In the genomic region with DNA sequence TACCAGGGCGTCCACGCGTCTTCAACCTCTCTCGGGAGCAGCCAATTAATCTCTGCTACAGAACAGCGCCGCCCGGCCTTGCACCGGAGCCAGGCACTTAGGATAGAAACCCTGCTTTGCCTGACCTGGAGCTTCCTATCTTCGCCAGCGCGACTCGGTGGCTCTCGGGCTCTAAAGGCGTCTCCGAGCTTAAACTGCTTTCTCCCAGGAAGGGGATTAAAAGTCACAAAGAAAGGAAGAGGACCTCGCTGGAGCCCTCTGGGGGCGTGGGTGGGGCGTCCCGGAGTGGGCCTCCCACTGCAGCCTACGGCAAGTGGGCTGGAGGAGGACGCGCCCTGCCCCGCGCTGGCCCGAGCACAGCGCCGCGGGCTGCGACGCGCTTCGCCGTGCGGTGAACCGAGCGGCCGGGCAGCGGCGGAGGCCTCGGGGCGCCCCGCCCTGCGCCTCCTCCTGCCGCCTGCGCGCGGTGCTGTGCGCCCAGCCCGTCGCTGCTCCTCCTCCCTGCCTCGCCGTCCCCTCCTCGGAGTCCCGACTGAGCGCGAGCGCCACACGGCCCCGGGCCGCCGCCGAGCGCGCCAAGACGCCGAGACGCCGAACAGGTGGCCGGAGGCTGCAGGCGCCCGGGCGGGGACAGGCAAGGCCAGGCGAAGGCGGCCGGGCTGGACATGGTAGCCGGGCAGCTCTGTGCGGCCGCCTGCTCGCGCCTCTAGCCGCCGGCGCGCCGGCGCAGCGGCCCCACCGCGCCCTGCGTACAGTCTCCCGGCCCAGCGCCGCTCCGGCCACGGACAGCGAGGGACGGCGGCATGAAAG, we compare ENCODE assay signal across 8 mouse cellular contexts. TPM values are rescaled to one million over a fixed set of nuclear protein-coding genes. Genes with fewer than 3 reads are reported as not detected.
DNase-seq lines count a peak whose midpoint lies in the region; ATAC-seq lines count a peak whose summit lies in the region.

A gene (plus strand): TSS at position 343 of the 810 bp plus-strand sequence.

- peak within 1 kb of the TSS; percentile 92 for H3K4me3 ChIP-seq in hindbrain, embryonic 16.5 days (ENCODE audit: low read length)

- peak within 1 kb of the TSS; percentile 82 for H3K4me2 ChIP-seq in hindbrain, embryonic 16.5 days (ENCODE audit: low read length)

- H3K36me3 ChIP-seq in hindbrain, embryonic 16.5 days (ENCODE audit: control insufficient read depth, insufficient read depth, low read length) = no peaks in the 10 kb centered on the region

- no peaks in the 10 kb centered on the region for H3K27me3 ChIP-seq in hindbrain, embryonic 16.5 days (replicated peaks; ENCODE audit: control insufficient read depth, insufficient read depth, low read length)

- peak within 1 kb of the TSS; percentile 93 for H3K9ac ChIP-seq in hindbrain, embryonic 16.5 days (ENCODE audit: low read depth, low read length)

- no peaks in the 10 kb centered on the region for H3K9me3 ChIP-seq in hindbrain, embryonic 16.5 days (ENCODE audit: control insufficient read depth, low read length)

- under 1% methylated on average over 44 of the region's 98 CpGs for WGBS in hindbrain, embryonic 16.5 days

- DNase-seq in adrenal gland, adult 18-20 months (ENCODE audit: low spot score in 2 of 2) = peak; percentile 70 to 75
- DNase-seq in cerebellum, postnatal 4 days (ENCODE audit: low spot score in 2 of 2) = peak; percentile 46 to 74
- peak; percentile 65 to 71 for DNase-seq in gastrocnemius, adult 8-10 months (ENCODE audit: low spot score in 2 of 2)
- peak; percentile 43 to 46 for DNase-seq in left cerebral cortex, adult 8-10 months (ENCODE audit: low spot score in 2 of 2)
- peak; percentile 85 to 92 for DNase-seq in lung, postnatal 4 days
- DNase-seq in right cerebral cortex, postnatal 25 days = peak; percentile 77

- H3K27ac ChIP-seq in hindbrain, embryonic 16.5 days (ENCODE audit: low read depth, low read length) = peak within 1 kb of the TSS; percentile 94

- ATAC-seq in hindbrain, embryonic 16.5 days = peak; percentile 95
- no peak for ATAC-seq in erythroid progenitor cell, adult 5-6 weeks (replicated peaks; ENCODE audit: low FRiP score, poor library complexity, severe bottlenecking)

- H3K4me1 ChIP-seq in hindbrain, embryonic 16.5 days (ENCODE audit: control insufficient read depth, insufficient read depth, low read depth, low read length) = peaks cover 17% of the 10 kb centered on the region

RNA-seq across cellular contexts. Expression of the gene that starts here (rescaled TPM):
- total RNA-seq in adrenal gland, adult 18-20 months (2021) = 10 to 100 TPM; 32.5 to 42.2 TPM
- 10 to 100 TPM; 27.5 to 30.3 (median 30.2) TPM for total RNA-seq in gastrocnemius, adult 8-10 months (2022)
- polyA plus RNA-seq in hindbrain, embryonic 16.5 days (2015; fragmentation: Nextera tagmentation; extraction: Ambion mirVana) = 12.1 and 14.3 TPM in 2 replicates
- 10 to 100 TPM; 25.3 to 28.1 (median 26.6) TPM for total RNA-seq in left cerebral cortex, adult 8-10 months (2022)
- total RNA-seq in erythroid progenitor cell, adult 5-6 weeks (2015; ENCODE audit: low replicate concordance) = not detected in 2 replicates
- 0.15 and 2.1 TPM in 2 replicates for total RNA-seq in erythroid progenitor cell, adult 5-6 weeks (2017; ENCODE audit: low replicate concordance)

Comparison
In these comparisons a context has a peak if more than half of its experiments do, and no peak if none do; other contexts are left out.
1. RNA of the gene that starts here (total RNA-seq): 32.5 to 42.2 TPM in adrenal gland, adult 18-20 months, 27.5 to 30.3 TPM in gastrocnemius, adult 8-10 months and 25.3 to 28.1 TPM in left cerebral cortex, adult 8-10 months; 0.15 to 2.1 TPM in erythroid progenitor cell, adult 5-6 weeks; every median in the first group is over 4 times any median in the second.
2. Peak in every context shown above with its lines, with median percentiles within 50 percentile points of each other: DNase-seq.